Mouse (Mus musculus) naive thymus-derived CD4-positive, alpha-beta T cell, adult 2 months (primary cell): ENCODE data around the gene Appl2.

Experiments used
- DNase-seq: peaks from one replicate; pipeline ENCODE4 v3.0.0-alpha.2; 2011; ENCODE audit warnings: low read depth

Appl2 gene

DNA sequence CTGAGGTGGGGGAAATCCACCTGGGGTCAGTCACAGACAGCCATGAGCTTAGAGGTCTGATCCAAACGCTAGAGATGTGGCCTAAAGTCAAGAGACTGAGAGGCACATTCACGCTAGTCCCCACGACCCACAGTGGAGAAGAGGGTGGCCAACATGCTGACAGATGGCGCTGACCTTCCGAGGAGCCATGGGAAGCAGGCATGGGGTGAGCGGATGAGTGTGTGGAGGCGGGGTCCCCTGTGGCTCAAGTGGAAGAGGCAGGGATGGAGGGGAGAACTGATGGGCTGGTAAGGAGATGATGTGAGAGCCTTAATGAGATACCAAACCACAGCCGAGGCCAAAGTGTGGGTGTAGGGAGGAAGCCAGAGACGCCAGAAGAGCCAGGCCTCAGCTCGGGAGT, 16.8 kb downstream of the Appl2 start:
- no peak for DNase-seq

DNA sequence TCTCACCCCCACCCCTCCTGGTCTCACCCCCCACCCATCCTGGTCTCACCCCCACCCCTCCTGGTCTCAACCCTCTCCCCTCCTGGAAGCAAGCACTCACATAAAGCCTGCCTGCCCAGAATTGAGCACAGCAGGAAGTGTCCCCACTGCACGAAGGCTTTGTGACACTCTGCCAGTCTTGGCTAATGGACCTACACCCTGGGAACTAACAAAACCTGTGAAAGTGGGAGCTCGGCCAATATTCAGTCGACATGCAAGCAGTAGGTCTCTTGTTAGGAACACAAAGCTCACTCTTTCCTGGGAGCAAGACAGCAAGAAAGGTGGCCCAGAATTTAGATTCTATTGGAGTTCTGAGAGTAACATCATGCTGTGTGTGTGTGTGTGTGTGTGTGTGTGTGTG, 17.6 kb downstream of the Appl2 start:
- no peak for DNase-seq

DNA sequence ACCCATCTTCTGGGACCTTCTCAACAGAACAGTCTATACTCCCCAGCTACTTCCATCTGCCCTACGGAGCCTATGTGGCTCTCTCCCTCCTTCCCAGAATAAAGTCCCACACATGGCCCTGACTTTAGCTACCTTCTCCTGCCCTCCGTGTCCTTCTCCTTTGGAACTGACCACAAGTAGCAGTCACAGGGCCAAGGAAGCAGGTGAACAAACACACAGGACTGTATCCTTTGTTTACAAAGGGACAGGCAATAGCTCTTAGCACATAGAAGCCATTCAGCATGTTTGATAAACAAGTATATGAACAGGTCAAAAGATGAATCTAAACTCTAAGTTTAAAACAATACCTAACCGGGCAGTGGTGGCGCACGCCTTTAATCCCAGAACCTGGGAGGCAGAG, 18.7 kb downstream of the Appl2 start:
- no peak for DNase-seq

DNA sequence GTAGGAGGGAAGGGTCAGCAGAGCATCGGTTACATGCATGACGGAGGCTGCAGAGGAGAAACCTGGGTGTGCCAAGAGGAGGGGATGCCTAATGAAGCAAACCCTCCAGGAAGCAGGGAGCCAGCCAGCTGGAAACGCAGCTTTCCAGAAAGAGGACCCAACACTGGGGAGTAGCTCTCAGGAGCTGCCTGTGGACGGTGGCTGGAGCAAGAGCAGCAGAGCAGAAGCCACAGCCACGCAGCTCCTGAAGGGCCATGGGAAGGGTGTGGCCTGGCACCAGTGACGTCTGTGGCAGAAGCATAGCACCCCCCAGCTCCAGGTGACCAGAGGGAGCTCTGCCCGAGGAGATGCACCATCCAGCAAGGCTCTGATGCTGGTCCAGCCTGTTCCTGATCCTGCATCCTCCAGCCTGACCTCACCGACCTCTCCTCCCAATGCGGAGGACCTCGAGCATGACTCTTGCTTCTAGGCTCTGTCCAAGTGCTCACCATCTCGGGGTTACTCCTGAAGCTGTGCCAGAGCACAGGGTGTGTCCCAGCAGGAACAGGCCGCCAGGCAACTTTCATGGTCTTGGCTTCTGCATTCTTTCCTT, 19.3 kb downstream of the Appl2 start:
- DNase-seq = no peak

DNA sequence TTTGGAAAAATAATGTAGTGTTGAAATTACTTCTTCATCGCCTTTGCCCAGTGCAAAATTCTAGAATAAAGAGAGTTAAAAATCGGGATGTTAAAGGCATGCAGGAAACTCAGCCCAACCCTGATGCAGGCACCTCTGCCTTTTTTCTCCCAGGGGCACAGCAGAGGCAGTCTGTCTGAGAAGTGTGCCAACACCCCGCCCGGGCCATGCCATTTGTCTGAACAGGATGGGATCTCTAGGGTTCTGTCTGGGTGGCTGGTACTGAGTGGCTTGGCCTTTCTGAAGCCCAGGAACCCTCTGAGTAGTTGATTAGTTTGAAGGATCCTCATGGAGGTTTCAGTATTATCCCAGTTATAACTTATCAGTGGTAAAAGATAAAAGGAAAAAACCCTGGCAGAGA, 20.3 kb downstream of the Appl2 start:
- no peak for DNase-seq

DNA sequence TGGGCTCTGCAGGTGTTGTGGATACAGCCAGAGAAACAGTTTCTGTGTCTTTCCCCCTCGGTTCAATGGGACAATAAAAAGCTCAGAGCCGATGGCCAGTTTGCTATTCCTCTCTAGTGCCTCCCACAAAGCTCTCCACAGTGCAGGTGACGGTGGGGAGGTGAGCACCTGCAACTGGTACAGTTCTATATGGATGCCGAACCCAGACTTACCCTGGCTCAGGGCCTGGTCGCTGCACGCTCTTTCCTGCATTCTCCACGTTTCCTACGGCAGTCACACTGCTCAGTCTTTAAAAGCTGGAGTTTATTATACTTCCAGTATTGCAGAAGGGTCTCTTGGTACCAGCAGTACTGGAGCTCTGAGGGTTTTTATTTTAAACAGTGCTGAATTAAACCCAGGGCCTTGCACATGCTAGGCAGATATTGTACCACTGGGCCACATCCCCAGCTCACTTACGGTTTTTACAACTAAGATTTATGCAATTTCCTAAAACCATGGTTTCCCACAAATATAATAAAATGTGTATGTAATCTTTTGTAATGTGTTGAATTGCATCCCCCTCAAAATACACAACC, 21.3 kb downstream of the Appl2 start:
- no peak for DNase-seq

DNA sequence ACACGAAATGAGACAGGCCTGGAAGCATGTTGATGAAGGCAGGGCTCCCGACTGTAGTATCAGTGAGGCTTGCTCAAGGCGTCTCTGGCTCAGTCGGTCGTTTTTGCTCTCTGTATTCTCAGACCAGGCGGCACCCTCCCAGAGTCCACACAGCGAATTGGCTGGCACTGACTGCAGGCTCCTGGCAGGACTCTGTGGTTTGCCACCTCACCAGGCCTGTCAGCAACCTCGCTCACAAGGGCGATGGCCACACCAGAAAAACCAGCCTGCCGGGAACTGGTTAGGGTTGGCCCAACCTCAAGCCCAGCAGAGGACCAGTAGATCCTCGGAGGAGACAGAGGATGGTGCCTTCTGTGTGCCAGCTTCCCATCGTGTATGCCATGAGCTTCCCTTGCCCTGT, 23.7 kb downstream of the Appl2 start:
- no peak for DNase-seq

DNA sequence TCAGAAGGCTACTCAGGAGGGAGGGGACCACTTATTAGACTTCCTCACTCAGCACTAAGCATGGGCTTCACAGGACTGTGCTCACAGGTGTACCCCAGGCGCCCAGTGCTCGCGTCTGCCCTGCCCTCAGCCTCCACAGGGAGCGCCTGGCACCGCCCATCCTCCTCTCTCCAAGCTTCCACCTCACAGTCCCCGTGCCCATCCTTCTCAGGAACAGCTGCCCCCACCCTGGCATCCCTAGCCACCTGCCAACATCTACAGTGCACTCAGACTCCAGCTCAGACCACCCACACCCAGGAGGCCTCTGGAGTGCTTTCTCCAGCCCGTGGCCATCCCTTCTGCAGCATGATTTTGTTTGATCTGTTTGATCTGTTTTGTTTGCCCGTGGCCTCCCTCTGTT, 24.5 kb downstream of the Appl2 start:
- DNase-seq = no peak

DNA sequence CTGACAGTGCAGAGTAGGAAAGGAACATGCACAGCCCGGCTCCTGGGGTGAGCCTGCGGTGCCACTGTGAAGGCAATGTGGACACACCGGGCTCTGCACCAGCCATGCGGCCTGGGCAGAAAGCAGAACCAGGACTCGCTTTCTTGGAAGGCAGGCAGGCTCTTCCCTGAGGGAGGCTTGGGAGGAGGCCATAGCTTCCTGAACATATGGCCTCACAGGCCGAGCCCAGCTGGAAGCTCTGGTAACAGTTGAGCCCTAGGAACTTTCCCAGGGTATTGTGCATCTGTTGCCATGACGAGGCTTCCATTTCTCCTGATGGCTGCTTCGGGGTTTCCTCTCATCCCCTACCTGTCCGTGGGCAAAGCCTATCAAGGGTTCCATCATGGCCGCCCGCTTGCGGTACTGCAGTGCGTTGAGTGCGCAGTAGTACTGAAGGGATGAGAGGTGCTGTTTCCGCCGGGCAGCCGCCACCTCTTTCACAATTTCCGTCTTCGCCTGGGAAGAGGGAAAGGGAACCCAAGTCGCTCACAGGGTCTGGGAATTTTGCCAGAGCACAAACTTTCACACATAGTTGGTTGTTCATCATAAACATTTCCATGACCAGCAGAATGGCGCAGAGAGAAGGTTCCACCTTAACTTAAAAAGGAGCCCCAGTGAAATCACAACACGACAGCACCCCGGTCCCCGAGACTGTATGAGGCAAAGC, 28.0 kb downstream of the Appl2 start:
- no peak for DNase-seq

DNA sequence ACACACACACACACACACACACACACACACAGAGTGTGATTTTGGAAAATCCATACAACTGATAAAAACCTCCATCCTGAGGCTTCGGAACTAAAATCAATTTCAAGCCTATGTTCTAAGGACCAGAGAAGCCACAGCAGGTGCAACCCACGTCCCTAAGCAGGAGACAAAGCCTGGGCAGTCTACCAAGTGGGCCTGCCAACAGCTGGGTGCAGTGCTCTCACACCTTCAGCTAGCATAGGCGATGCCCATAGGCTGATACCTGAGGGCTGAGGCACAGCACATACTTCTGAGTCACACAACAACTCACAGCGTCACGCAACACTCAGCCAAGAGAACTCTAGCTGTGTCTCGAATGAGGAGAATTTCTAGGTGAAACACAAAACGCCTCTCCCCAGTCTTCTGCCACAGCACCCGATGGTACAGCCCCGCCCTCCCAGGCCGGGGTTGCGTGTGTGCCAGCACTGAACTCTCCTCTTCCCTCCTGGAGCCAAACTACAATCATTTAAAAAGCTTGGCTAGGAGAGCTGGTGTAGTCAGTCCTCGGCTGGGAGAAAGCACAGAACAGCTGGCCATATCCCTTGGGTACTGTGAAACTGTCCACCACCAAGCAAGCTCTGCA, 29.6 kb downstream of the Appl2 start:
- no peak for DNase-seq

DNA sequence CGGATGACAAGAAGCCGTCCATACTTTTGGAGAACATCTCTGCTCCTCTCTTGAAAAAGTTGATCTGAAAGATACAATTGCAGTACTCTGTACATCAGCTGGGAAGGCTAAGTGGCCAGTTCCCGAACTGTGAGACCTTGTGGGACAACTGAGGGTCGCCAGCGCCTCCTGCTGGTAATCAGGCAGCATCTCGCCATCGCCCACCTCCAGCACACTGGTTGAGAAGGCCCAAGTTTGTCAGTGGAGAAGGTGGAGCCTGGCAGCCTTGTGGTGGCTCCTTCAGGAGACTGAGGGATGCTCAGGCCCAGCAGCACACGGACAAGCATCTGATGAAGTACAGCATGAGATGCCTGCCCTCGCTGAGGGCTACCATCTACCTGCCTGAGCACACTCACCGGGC, 31.2 kb downstream of the Appl2 start:
- DNase-seq = peak; percentile 49

DNA sequence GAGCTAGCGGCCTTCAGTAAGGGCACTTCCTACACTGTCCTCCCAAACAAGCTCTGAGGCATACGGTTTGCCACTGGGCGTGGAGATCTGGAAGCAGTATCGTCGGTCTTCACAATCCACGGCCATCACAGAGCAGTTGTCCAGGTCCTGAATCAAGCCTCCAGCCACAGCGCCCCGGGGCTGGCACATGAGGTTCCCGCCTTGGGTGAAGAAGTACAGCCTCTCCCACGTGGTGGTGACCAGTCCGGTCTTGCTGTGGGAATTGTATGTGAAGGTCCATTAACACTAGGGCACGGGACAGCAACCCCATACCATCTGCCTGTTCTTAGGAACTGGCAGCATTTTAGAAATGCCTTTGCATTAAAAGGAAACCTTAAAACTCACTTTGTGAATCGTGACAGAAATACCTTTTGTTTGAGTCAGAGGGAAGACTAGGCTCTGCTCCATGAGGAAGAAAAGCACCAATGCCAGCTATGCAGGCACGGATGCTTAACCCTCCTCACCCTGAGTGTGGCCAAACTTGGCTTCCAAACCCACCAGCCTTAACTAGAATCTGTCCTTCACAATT, 35.8 kb downstream of the Appl2 start:
- no peak for DNase-seq

DNA sequence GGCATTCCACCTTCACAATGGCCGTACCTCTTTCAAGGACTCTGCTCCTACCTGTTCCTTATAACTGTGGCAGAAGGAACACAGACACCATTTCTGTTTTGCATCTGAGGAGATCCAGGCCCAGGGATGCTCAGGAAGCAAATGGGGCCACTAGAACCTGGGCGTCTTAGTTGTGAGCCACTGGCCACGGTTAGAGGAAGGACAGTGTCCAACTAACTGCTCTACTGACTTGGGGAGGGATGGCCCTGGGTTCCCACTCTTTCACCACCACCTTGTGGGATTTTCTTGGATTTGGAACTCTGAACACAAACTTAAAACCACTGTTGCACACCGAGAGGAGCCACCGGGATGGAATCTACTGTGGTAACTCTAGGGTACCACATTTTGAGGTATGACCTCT, 36.7 kb downstream of the Appl2 start:
- no peak for DNase-seq

DNA sequence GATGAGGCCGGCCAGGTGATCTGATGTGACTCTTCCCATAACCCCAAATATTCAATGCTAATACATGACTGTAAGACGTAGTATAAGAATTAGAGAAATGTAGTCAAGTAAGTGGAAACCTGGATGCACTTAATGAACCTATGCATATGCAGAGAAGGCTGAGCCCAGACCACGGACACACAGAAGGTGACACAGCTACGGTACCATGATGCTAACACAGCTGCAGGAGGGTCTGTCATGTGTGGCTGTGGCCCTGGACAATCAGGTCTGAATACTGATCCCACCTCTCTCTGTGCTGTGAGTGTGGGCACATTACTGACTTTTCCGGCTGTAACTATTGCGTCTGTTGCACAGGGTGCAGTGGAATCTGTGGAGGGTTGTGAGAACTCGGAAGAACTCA, 38.0 kb downstream of the Appl2 start:
- DNase-seq = no peak

DNA sequence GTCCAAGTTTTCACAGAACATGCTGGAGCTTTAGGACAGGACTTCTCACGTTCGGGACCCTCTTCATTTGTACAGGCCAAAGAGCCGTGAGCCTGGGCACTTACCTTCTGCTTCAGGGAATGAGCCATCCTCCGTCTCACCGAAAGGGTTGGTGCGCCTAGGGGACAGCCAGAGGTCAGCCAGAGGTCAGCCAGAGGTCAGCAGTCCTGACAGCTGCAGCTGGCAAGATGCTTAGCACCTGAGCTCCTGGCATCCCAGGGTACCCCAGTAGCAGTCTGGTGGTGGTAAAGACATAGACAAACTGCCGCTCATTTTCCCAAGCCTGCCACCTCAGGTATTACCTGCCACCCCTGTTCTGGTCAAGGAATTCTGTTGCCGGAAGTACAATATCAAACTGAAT, 39.9 kb downstream of the Appl2 start:
- DNase-seq = no peak

DNA sequence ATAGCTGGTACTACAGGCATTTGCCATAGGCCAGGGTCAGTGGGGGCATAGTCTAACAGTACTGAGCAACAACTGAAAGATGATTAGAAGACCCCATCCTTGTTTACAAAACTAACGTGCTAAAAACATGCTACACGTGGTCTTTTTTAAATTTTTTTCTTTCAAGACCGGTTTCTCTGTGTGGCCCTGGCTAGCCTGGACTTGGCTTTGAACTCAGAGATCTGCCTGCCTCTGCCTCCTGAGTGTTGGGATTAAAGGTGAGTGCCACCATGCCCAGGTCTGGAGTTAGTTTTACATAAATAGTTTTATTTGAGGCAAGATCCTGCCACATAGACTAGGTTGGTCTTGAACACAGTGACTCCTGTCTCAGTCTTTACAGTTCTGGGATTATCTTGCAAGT, 41.4 kb downstream of the Appl2 start:
- DNase-seq = no peak

DNA sequence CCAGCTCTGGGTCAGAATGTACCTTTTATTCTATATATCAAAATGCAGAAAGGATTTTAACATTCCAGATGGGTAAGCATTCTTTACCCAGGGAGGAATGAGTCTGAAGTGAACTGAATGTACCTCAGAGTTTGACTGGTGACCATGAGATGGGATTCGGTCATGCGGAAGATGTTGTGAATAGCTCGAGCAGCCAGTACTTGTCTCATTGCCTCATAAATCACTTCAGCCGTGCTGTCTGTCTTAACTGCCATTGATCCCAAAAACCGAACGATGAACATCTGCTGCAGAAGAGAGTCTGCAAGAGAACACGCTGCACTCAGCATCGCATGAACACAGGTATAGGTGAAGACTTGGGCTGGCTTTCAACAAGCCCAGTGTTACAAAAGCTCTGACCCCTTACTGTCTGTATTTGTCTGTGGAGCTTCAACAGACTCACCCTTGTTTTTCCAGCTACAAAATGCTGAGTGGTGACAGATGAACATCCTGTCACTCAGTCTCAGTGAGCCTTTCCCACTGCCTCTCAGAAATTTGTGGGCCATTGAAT, 42.8 kb downstream of the Appl2 start:
- no peak for DNase-seq

DNA sequence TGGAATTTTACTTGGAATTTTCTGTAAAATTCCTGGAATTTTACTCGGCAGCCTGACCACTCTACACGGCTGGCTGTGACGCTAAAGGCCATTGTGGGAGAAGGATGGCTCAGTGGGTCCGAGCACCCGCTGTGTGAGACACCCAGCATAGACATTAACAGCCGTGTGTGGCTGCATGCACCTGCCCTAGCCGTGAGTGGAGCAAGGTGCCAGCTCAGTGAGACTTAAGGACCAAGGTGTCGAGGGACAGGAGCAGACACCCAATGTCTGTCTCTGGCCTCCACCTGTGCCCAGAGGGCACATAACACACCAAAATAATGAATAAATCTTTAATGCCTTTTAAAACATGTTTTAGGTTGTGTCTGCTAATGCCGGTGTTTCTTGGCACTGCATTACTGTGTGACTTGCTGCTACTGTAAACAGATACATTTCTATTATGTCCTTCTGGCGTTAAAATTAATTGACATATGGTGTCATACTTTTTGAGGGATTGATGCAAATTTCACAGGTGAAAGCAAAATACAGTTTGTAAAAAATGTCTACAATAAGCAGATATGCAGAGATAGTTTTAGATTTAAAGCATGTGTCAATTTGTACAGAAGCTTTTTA, 44.5 kb downstream of the Appl2 start:
- no peak for DNase-seq

DNA sequence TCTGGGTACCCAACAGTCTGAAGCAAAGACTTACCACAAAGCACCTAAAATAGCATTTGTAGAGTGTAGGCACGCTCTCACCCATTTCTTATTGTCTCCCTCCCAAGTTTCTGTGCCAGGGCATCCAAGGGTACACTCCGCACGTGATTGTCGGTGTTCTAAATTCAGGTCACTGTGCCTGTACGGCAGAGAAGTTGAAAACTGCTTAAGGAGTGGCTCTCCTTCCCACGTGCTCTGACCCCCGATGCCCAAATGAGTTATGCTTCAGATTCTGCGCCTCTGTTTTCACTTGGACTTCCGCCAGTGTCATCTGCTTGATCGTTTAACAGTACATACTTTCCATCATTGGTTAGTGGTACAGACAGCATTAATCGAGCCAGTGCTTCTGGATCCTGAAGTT, 47.9 kb downstream of the Appl2 start:
- no peak for DNase-seq

DNA sequence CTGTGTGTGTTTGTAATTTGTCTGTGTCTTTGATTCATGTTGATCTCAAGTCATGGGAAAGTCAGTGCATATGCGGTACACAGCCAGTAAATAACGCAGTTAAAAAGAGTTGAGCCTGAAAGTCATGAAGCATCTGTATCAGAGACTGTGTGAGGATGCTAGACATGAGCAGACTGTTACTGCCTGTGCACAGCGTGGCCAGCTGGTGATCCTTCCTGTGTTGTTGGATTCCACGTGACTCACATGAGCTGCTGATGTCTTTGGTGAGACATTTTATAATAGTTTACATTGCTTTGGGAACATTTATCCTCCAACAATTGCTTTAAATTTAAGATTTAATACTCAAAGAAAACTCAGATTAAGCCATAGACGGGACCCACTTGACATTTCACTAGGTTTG, 54.0 kb downstream of the Appl2 start:
- no peak for DNase-seq

DNA sequence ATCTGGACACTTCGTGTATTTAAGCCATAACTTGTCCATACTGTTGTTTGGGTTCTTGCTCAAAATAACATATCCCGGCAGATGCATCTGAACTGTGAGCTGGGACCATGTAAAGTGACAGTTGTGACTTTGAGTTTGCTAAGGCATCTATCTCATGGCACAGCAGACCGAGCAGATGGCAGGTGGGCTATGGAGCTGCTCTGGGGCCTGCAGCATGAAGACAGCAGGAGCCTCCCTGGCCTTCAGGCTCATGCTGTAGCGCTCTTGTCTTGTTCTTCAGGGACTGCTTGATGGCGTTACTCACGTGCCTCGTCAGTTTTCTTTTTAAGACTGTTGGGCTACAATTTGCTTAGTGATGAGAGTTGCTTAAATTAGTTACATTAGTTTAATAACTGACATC, 55.9 kb downstream of the Appl2 start:
- no peak for DNase-seq

DNA sequence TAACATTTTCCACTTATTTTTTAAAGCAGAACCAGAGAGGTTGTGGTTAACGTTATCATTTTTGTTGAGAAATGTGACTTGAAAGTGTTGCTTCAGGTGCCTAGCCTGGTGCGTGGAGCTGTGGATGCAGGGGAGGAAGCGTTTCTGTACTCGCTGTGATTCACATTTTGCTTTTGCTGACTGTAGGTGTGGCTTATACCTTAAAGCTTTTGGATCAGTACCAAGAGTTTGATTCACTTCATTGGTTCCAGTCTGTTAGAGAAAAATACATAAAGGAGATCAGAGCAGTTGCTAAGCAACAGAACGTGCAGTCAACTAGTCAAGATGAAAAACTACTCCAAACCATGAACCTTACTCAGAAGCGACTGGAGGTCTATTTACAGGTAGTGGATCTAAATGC, 57.7 kb downstream of the Appl2 start:
- peak; percentile 56 for DNase-seq
